30 mouse cellular contexts compared by ENCODE assay signal in genomic region chr13:24914915-24915314, GRCm38 (mm10). TPM values are rescaled to one million over a fixed set of nuclear protein-coding genes. Genes with fewer than 3 reads are reported as not detected.
DNase-seq lines count a peak whose midpoint lies in the region; ATAC-seq and TF ChIP-seq lines count a peak whose summit lies in the region.
"Had no signal": no experiment of that assay in that cellular context is flagged by ENCODE, and none has a peak within 500 bp of the region (broad histone marks: within the 10 kb centered on the region; RNA-seq: fewer than 3 reads in every experiment).

No protein-coding gene starts in this region.

- H3K4me2 ChIP-seq in kidney, postnatal 0 days (ENCODE audit: low read length), result no peak overlapping the region
- no peak overlapping the region for H3K4me2 ChIP-seq in intestine, embryonic 15.5 days (replicated peaks)
- H3K4me2 ChIP-seq in stomach, embryonic 15.5 days, result no peak overlapping the region
- no peak overlapping the region for H3K4me2 ChIP-seq in forebrain, embryonic 12.5 days
- H3K4me2 ChIP-seq in forebrain, embryonic 14.5 days (ENCODE audit: low read length), result no peak overlapping the region
- H3K4me2 ChIP-seq: embryonic facial prominence, embryonic 13.5 days; forebrain, embryonic 13.5 days; heart, embryonic 11.5 days; hindbrain, embryonic 14.5 days had no signal

- H3K36me3 ChIP-seq in kidney, postnatal 0 days (ENCODE audit: insufficient read depth, low read length), result peaks cover 17% of the 10 kb centered on the region
- H3K36me3 ChIP-seq in ES-E14 (ENCODE audit: control insufficient read depth, insufficient read depth, low read length, poor library complexity, severe bottlenecking), result no peaks in the 10 kb centered on the region
- peaks cover 10% of the 10 kb centered on the region; the same call in 1 of the 2 replicates for H3K36me3 ChIP-seq in intestine, embryonic 15.5 days
- no peaks in the 10 kb centered on the region; the same call in 1 of the 2 replicates for H3K36me3 ChIP-seq in stomach, embryonic 15.5 days
- peaks cover 43% of the 10 kb centered on the region for H3K36me3 ChIP-seq in forebrain, embryonic 12.5 days (replicated peaks)
- H3K36me3 ChIP-seq in forebrain, embryonic 14.5 days (ENCODE audit: control insufficient read depth, insufficient read depth, low read length), result peaks cover 31% of the 10 kb centered on the region

- H3K27me3 ChIP-seq in kidney, postnatal 0 days (ENCODE audit: insufficient read depth, low read length), result no peaks in the 10 kb centered on the region
- no peaks in the 10 kb centered on the region for H3K27me3 ChIP-seq in intestine, embryonic 15.5 days (replicated peaks)
- no peaks in the 10 kb centered on the region for H3K27me3 ChIP-seq in stomach, embryonic 15.5 days (replicated peaks)
- H3K27me3 ChIP-seq in forebrain, embryonic 12.5 days, result no peaks in the 10 kb centered on the region
- H3K27me3 ChIP-seq in forebrain, embryonic 14.5 days (replicated peaks; ENCODE audit: control insufficient read depth, insufficient read depth, low read length), result no peaks in the 10 kb centered on the region
- H3K27me3 ChIP-seq: embryonic facial prominence, embryonic 13.5 days; forebrain, embryonic 13.5 days had no signal

- H3K9ac ChIP-seq in kidney, postnatal 0 days (ENCODE audit: low read depth, low read length), result no peak overlapping the region
- no peak overlapping the region for H3K9ac ChIP-seq in ES-E14 (ENCODE audit: insufficient read depth, low read depth, low read length, poor library complexity, severe bottlenecking)
- no peak overlapping the region for H3K9ac ChIP-seq in intestine, embryonic 15.5 days
- no peak overlapping the region for H3K9ac ChIP-seq in stomach, embryonic 15.5 days
- H3K9ac ChIP-seq in forebrain, embryonic 12.5 days, result no peak overlapping the region
- H3K9ac ChIP-seq in forebrain, embryonic 14.5 days (ENCODE audit: low read length), result no peak overlapping the region
- H3K9ac ChIP-seq: embryonic facial prominence, embryonic 13.5 days; forebrain, embryonic 13.5 days; forebrain, postnatal 0 days; hindbrain, embryonic 14.5 days had no signal

- no peak for DNase-seq in kidney, postnatal 0 days (ENCODE audit: low spot score)
- no peak for DNase-seq in kidney, postnatal 36 days
- no peak for DNase-seq in ES-E14 (ENCODE audit: low read depth, low spot score)
- DNase-seq in forebrain, embryonic 14.5 days (ENCODE audit: low spot score), result no peak
- no peak for DNase-seq in layer of hippocampus, adult 2 months (ENCODE audit: low spot score in 2 of 2)
- DNase-seq: adrenal gland, adult 8-10 months; adrenal gland, postnatal 25 days; cerebellum, adult 11-12 months; cerebellum, adult 8-10 months; cerebellum, postnatal 10 days; cerebellum, postnatal 36 days; embryo, embryonic 11 days; forebrain, postnatal 0 days; gastrocnemius, adult 2 months; gastrocnemius, postnatal 14 days; heart, adult 18-20 months; heart, postnatal 10 days; heart, postnatal 4 days had no signal

- no peaks in the 10 kb centered on the region for H3K4me1 ChIP-seq in kidney, postnatal 0 days (replicated peaks; ENCODE audit: insufficient read depth, low read length)
- peaks cover 0 to 4% of the 10 kb centered on the region in 2 experiments; a peak in 2 of 4 replicates for H3K4me1 ChIP-seq in ES-E14 (ENCODE audit: control insufficient read depth in 2 of 2, insufficient read depth in 2 of 2, low read length in 2 of 2, poor library complexity in 1 of 2)
- H3K4me1 ChIP-seq in intestine, embryonic 15.5 days (replicated peaks), result no peaks in the 10 kb centered on the region
- no peaks in the 10 kb centered on the region for H3K4me1 ChIP-seq in stomach, embryonic 15.5 days
- no peaks in the 10 kb centered on the region for H3K4me1 ChIP-seq in forebrain, embryonic 12.5 days
- no peaks in the 10 kb centered on the region for H3K4me1 ChIP-seq in forebrain, embryonic 14.5 days (ENCODE audit: control insufficient read depth, insufficient read depth, low read length)
- H3K4me1 ChIP-seq: embryonic facial prominence, embryonic 10.5 days; embryonic facial prominence, embryonic 13.5 days; forebrain, embryonic 13.5 days had no signal

- peak; percentile 50; the same call in 1 of the 2 replicates for ATAC-seq in kidney, postnatal 0 days (replicated peaks; ENCODE audit: low FRiP score, low read depth)
- ATAC-seq in intestine, embryonic 15.5 days, result peak; percentile 55
- ATAC-seq in stomach, embryonic 15.5 days (ENCODE audit: insufficient read depth, low FRiP score, low read depth), result peak; percentile 43; the same call in 1 of the 2 replicates
- ATAC-seq in forebrain, embryonic 12.5 days (ENCODE audit: low FRiP score), result no peak
- no peak for ATAC-seq in forebrain, embryonic 14.5 days
- ATAC-seq: activated CD4-positive, CD25-positive, alpha-beta regulatory T cell, adult 4 months; CD4-positive, CD25-positive, alpha-beta regulatory T cell, adult 4 months; forebrain, embryonic 13.5 days; forebrain, postnatal 0 days; hindbrain, postnatal 0 days had no signal

- 83% methylated on average over 4 of the region's 4 CpGs for WGBS in kidney, postnatal 0 days
- 66% methylated on average over 4 of the region's 4 CpGs for WGBS in intestine, embryonic 15.5 days
- WGBS in stomach, embryonic 15.5 days, result 76% methylated on average over 4 of the region's 4 CpGs
- 95% methylated on average over 4 of the region's 4 CpGs for WGBS in forebrain, embryonic 12.5 days
- 94% methylated on average over 4 of the region's 4 CpGs for WGBS in forebrain, embryonic 14.5 days

- in situ Hi-C loops in ES-E14 (cut with MboI; ENCODE audit: low sequenced_read_pairs in 2 of 2, unreplicated experiment in 2 of 2), result no loop called here

- no peak for TF ChIP-seq CTCF in kidney, postnatal 0 days (IDR thresholded peaks at IDR 0.05; ENCODE audit: low read depth)
- TF ChIP-seq CTCF in layer of hippocampus, adult 2 months (conservative IDR thresholded peaks at IDR 0.05), result no peak

- no peak overlapping the region for H3K27ac ChIP-seq in kidney, postnatal 0 days
- H3K27ac ChIP-seq in ES-E14 (ENCODE audit: insufficient read depth, low read depth, low read length, poor library complexity, severe bottlenecking), result no peak overlapping the region
- H3K27ac ChIP-seq in intestine, embryonic 15.5 days, result no peak overlapping the region
- no peak overlapping the region for H3K27ac ChIP-seq in stomach, embryonic 15.5 days
- H3K27ac ChIP-seq in forebrain, embryonic 12.5 days, result no peak overlapping the region
- H3K27ac ChIP-seq in forebrain, embryonic 14.5 days (ENCODE audit: low read depth, low read length), result no peak overlapping the region
- H3K27ac ChIP-seq in layer of hippocampus, adult 2 months, result no peak overlapping the region
- H3K27ac ChIP-seq: embryonic facial prominence, embryonic 10.5 days; embryonic facial prominence, embryonic 13.5 days; forebrain, embryonic 13.5 days; gastrocnemius, adult 2 months; hindbrain, embryonic 14.5 days; hindbrain, postnatal 0 days had no signal

- no peak overlapping the region for H3K4me3 ChIP-seq in kidney, postnatal 0 days (replicated peaks; ENCODE audit: low read depth, low read length)
- no peak overlapping the region for H3K4me3 ChIP-seq in ES-E14 (ENCODE audit: insufficient read depth in 1 of 2, low read depth in 1 of 2, low read length in 2 of 2, poor library complexity in 1 of 2, severe bottlenecking in 1 of 2)
- no peak overlapping the region for H3K4me3 ChIP-seq in intestine, embryonic 15.5 days (replicated peaks)
- no peak overlapping the region for H3K4me3 ChIP-seq in stomach, embryonic 15.5 days (replicated peaks)
- no peak overlapping the region for H3K4me3 ChIP-seq in forebrain, embryonic 12.5 days (replicated peaks)
- H3K4me3 ChIP-seq in forebrain, embryonic 14.5 days (ENCODE audit: low read depth, low read length), result no peak overlapping the region
- no peak overlapping the region for H3K4me3 ChIP-seq in layer of hippocampus, adult 2 months
- H3K4me3 ChIP-seq: embryonic facial prominence, embryonic 10.5 days; embryonic facial prominence, embryonic 13.5 days; erythroblast, embryonic 14.5 days; forebrain, embryonic 13.5 days; gastrocnemius, adult 2 months had no signal

- no peaks in the 10 kb centered on the region for H3K9me3 ChIP-seq in kidney, postnatal 0 days (replicated peaks; ENCODE audit: low read length)
- H3K9me3 ChIP-seq in ES-E14 (ENCODE audit: control insufficient read depth, insufficient read depth, low read depth, low read length), result no peaks in the 10 kb centered on the region
- H3K9me3 ChIP-seq in intestine, embryonic 15.5 days, result no peaks in the 10 kb centered on the region
- H3K9me3 ChIP-seq in stomach, embryonic 15.5 days, result no peaks in the 10 kb centered on the region
- no peaks in the 10 kb centered on the region for H3K9me3 ChIP-seq in forebrain, embryonic 12.5 days
- no peaks in the 10 kb centered on the region for H3K9me3 ChIP-seq in forebrain, embryonic 14.5 days (replicated peaks; ENCODE audit: control insufficient read depth, low read length)
- H3K9me3 ChIP-seq: embryonic facial prominence, embryonic 10.5 days; embryonic facial prominence, embryonic 13.5 days; forebrain, embryonic 13.5 days had no signal

TF ChIP-seq in ES-E14, 5 proteins besides CTCF, POLR2A, EP300 and RAD21:
- TF ChIP-seq ZC3H11A (IDR thresholded peaks at IDR 0.05; ENCODE audit: borderline replicate concordance, low read depth, low read length), result no peak
- TF ChIP-seq MAFK (IDR thresholded peaks at IDR 0.05; ENCODE audit: insufficient read depth, low read depth, low read length), result peak; percentile 33; the same call in 1 of the 2 replicates
- TF ChIP-seq CHD2 (IDR thresholded peaks at IDR 0.05; ENCODE audit: low read depth, low read length), result no peak
- no peak for TF ChIP-seq ZNF384 (IDR thresholded peaks at IDR 0.05; ENCODE audit: low read depth, low read length)
- TF ChIP-seq HCFC1 (IDR thresholded peaks at IDR 0.05; ENCODE audit: borderline replicate concordance, insufficient read depth, low read length), result no peak

RNA-seq across cellular contexts. Expression of gene Aldh5a1, which starts 22.5 kb away (rescaled TPM):
- polyA plus RNA-seq in kidney, postnatal 0 days (2015; fragmentation: Nextera tagmentation; extraction: Ambion mirVana), result 7.6 and 7.9 TPM in 2 replicates
- total RNA-seq in ES-E14 (2012; rRNA removed), result 2.3 and 3.0 TPM in 2 replicates
- 9.6 and 10.3 TPM in 2 replicates for polyA plus RNA-seq in intestine, embryonic 15.5 days (2015; fragmentation: Nextera tagmentation; extraction: Ambion mirVana)
- polyA plus RNA-seq in stomach, embryonic 15.5 days (2015; fragmentation: Nextera tagmentation; extraction: Ambion mirVana), result 9.5 and 11.2 TPM in 2 replicates
- polyA plus RNA-seq in forebrain, embryonic 12.5 days (2016; fragmentation: Nextera tagmentation; extraction: Ambion mirVana), result 10.6 and 10.9 TPM in 2 replicates
- polyA plus RNA-seq in forebrain, embryonic 14.5 days (2014; fragmentation: Nextera tagmentation; extraction: Ambion mirVana), result 7.5 and 8.0 TPM in 2 replicates
- 10 to 100 TPM; 63.0 to 64.3 TPM for total RNA-seq in layer of hippocampus, adult 2 months (2021)
- polyA plus RNA-seq: erythroblast, embryonic 14.5 days had no signal

RNA-seq across cellular contexts. Expression of gene Gpld1, which starts 28.0 kb away (rescaled TPM):
- 0.71 and 0.86 TPM in 2 replicates for polyA plus RNA-seq in kidney, postnatal 0 days (2015; fragmentation: Nextera tagmentation; extraction: Ambion mirVana)
- total RNA-seq in ES-E14 (2012; rRNA removed), result 0.67 and 0.69 TPM in 2 replicates
- polyA plus RNA-seq in intestine, embryonic 15.5 days (2015; fragmentation: Nextera tagmentation; extraction: Ambion mirVana), result 2.0 and 3.1 TPM in 2 replicates
- 3.1 and 3.2 TPM in 2 replicates for polyA plus RNA-seq in stomach, embryonic 15.5 days (2015; fragmentation: Nextera tagmentation; extraction: Ambion mirVana)
- polyA plus RNA-seq in forebrain, embryonic 12.5 days (2016; fragmentation: Nextera tagmentation; extraction: Ambion mirVana), result 0.41 and 0.64 TPM in 2 replicates
- polyA plus RNA-seq in forebrain, embryonic 14.5 days (2014; fragmentation: Nextera tagmentation; extraction: Ambion mirVana), result 0.67 and 0.99 TPM in 2 replicates
- total RNA-seq in layer of hippocampus, adult 2 months (2021), result 10 to 100 TPM; 19.4 to 21.7 TPM
- polyA plus RNA-seq: erythroblast, embryonic 14.5 days had no signal

Comparison
In these comparisons a context has a peak if more than half of its experiments do, and no peak if none do; other contexts are left out.
1. ATAC-seq: peak in kidney, postnatal 0 days (single experiment), intestine, embryonic 15.5 days (single experiment) and stomach, embryonic 15.5 days (single experiment); none in forebrain, embryonic 12.5 days (single experiment) and forebrain, embryonic 14.5 days (single experiment).